Comparison of ENCODE assay signal across 14 mouse cellular contexts in genomic region chr10:124878525-124878924, GRCm38 (mm10).
"Had no signal": no experiment of that assay in that cellular context is flagged by ENCODE, and none has a peak within 500 bp of the region (broad histone marks: within the 10 kb centered on the region; RNA-seq: fewer than 3 reads in every experiment).

No protein-coding gene starts in this region.

- H3K4me2 ChIP-seq: limb, embryonic 15.5 days; neural tube, embryonic 12.5 days had no signal

- H3K4me1 ChIP-seq: limb, embryonic 15.5 days; neural tube, embryonic 12.5 days had no signal

- H3K4me3 ChIP-seq: limb, embryonic 15.5 days; neural tube, embryonic 12.5 days had no signal

- DNase-seq: kidney, adult 9 months; kidney, postnatal 25 days; layer of hippocampus, adult 9-11 months; layer of hippocampus, postnatal 36 days; lung, adult 18-20 months; thymus, adult 2 months; thymus, postnatal 25 days had no signal

- H3K27me3 ChIP-seq: limb, embryonic 15.5 days; neural tube, embryonic 12.5 days had no signal

- H3K36me3 ChIP-seq: limb, embryonic 15.5 days; neural tube, embryonic 12.5 days had no signal

- ATAC-seq: hindbrain, embryonic 16.5 days; inflammation-experienced regulatory T-cells, adult 6 months; intestine, postnatal 0 days; midbrain, embryonic 16.5 days had no signal

- H3K9ac ChIP-seq: limb, embryonic 15.5 days; liver, embryonic 14.5 days; neural tube, embryonic 12.5 days had no signal

- H3K27ac ChIP-seq: limb, embryonic 15.5 days; liver, embryonic 14.5 days; neural tube, embryonic 12.5 days had no signal

- H3K9me3 ChIP-seq: limb, embryonic 15.5 days; neural tube, embryonic 12.5 days had no signal
